Mouse (Mus musculus) lung, embryonic 16.5 days (tissue): ENCODE data around the gene Dzip1l. TPM values are rescaled to one million over a fixed set of nuclear protein-coding genes. Genes with fewer than 3 reads are reported as not detected.
A peak's percentile ranks its signal among the peaks of the same experiment; 100 is the strongest.

Experiments used
- ATAC-seq: fragments of 200-750 bp; cut with Nextera tagmentation; 2 replicates; pipeline ENCODE4 v1.8.0; 2017; ENCODE audit warnings: low read depth, mild to moderate bottlenecking, moderate library complexity
- H3K27ac ChIP-seq: fragments of 300-500 bp; sonication (generic); 2 replicates; pipeline ENCODE4 v1.5.1; 2014; ENCODE audit warnings: mild to moderate bottlenecking, control low read depth, low read length
- H3K27me3 ChIP-seq: fragments of 300-500 bp; sonication (generic); 2 replicates; pipeline ENCODE4 v1.6.1; 2014; ENCODE audit warnings: low read depth, low read length, mixed read lengths; ENCODE audit not compliant: control insufficient read depth, insufficient read depth
- H3K36me3 ChIP-seq: fragments of 300-500 bp; sonication (generic); 2 replicates; pipeline ENCODE4 v1.6.1; 2014; ENCODE audit warnings: low read length; ENCODE audit not compliant: control insufficient read depth, insufficient read depth
- H3K4me1 ChIP-seq: fragments of 300-500 bp; sonication (generic); replicated peaks from 2 replicates; pipeline ENCODE4 v1.6.1; 2014; ENCODE audit warnings: low read length, mixed read lengths; ENCODE audit not compliant: control insufficient read depth, insufficient read depth
- H3K4me2 ChIP-seq: fragments of 300-500 bp; sonication (generic); 2 replicates; pipeline ENCODE4 v1.6.1; 2014; ENCODE audit warnings: low read depth, low read length, control low read depth
- H3K4me3 ChIP-seq: fragments of 300-500 bp; sonication (generic); 2 replicates; pipeline ENCODE4 v1.5.1; 2014; ENCODE audit warnings: mild to moderate bottlenecking, low read length, control low read depth
- H3K9ac ChIP-seq: fragments of 300-500 bp; sonication (generic); 2 replicates; pipeline ENCODE4 v1.6.1; 2014; ENCODE audit warnings: low read length, control low read depth
- H3K9me3 ChIP-seq: fragments of 300-500 bp; sonication (generic); 2 replicates; pipeline ENCODE4 v1.6.1; 2016; ENCODE audit warnings: low read length; ENCODE audit not compliant: control insufficient read depth
- WGBS: fragments of 180-500 bp; shearing (Covaris S2); extraction: QIAGEN DNeasy Blood & Tissue Kit; methylation state at CpG from one replicate; pipeline ENCODE4 v1.1.7; 2014; 5-methylcytosine and 5-hydroxymethylcytosine counted together
- polyA plus RNA-seq: library from polyadenylated mRNA; unstranded; fragments of >200 nt; fragmentation: Nextera tagmentation; extraction: Ambion mirVana; gene quantifications from 2 replicates; pipeline ENCODE4 v1.2.1, GENCODE M21; 2015

Gene Dzip1l
- polyA plus RNA-seq, 1 experiment from 2014 or later: 30.4 TPM

- H3K27me3 ChIP-seq: no peaks in the 10 kb centered on the region
- no peak overlapping the region for H3K27ac ChIP-seq
- H3K4me2 ChIP-seq: no peak overlapping the region
- no peak overlapping the region for H3K9ac ChIP-seq
- no peaks in the 10 kb centered on the region for H3K4me1 ChIP-seq
- 25% methylated on average over 2 of the region's 2 CpGs for WGBS
- peak; percentile 21; the same call in 1 of the 2 replicates for ATAC-seq
- H3K36me3 ChIP-seq: peaks cover 26% of the 10 kb centered on the region
- H3K4me3 ChIP-seq: no peak overlapping the region
- no peaks in the 10 kb centered on the region for H3K9me3 ChIP-seq
Observed at GRCm38 (mm10) chr9:99671603-99672002, 42.3 kb downstream of the Dzip1l start.

DNA sequence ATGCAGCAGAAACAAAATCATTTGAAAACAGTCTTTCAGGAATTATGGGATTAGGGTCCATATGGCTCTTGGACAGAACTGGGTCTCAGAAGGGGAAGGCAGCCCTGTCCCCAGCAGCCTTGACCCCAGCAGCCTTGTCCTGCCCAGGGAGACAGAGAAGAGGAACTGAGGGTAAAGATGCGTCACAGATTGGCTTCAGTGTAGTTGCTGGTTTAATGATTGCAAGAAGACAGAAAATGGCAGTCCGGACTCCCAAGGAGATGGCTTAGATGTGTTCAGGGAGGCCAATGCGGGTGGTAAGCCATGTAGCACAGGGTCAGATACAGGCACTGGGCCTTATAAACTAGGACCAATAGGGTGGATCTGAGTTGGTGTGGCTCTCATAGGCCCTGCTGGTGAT lies 46.4 kb downstream of the Dzip1l start:
- no peak overlapping the region for H3K4me2 ChIP-seq
- no peaks in the 10 kb centered on the region for H3K4me1 ChIP-seq
- H3K27me3 ChIP-seq: no peaks in the 10 kb centered on the region
- ATAC-seq: no peak
- WGBS: 92% methylated on average over 3 of the region's 3 CpGs
- 0 out of 2 replicates have a peak, but pooled peaks cover 3% of the 10 kb centered on the region for H3K36me3 ChIP-seq
- no peak overlapping the region for H3K9ac ChIP-seq
- no peak overlapping the region for H3K4me3 ChIP-seq
- no peaks in the 10 kb centered on the region for H3K9me3 ChIP-seq
- no peak overlapping the region for H3K27ac ChIP-seq

GRCm38 (mm10) chr9:99681980-99682570 lies 52.8 kb downstream of the Dzip1l start:
- H3K36me3 ChIP-seq: no peaks in the 10 kb centered on the region
- WGBS: 54% methylated on average over 21 of the region's 21 CpGs
- H3K27ac ChIP-seq: no peak overlapping the region
- 0 out of 2 replicates have a peak, but pooled peaks cover 8% of the 10 kb centered on the region for H3K4me1 ChIP-seq
- H3K27me3 ChIP-seq: no peaks in the 10 kb centered on the region
- no peak overlapping the region for H3K4me3 ChIP-seq
- ATAC-seq: no peak
- H3K9me3 ChIP-seq: no peaks in the 10 kb centered on the region
- no peak overlapping the region for H3K4me2 ChIP-seq
- H3K9ac ChIP-seq: no peak overlapping the region

DNA sequence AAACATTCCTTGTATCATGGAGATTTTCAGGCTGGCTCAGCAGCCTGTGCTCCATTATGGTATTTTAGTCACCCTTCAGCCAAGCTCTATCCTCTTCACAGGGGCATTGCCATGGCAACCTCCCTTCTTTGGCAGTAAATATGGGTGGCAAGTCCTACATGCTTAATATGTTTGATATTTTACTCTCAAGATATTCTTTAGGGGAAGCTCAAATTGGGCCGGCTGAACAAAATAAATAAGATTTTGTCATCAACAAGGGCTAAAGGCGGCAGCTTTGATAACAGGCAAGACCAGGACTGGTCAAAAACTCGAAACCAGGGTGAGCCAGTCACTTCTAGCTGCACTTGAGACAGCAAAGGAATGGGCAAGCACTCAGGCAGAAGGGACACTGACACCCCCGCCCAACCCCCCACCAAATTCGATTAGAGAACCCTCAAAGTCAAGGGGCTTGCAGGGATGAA lies 55.8 kb downstream of the Dzip1l start:
- Histone ChIP-seq H3K4me2 (no peak overlapping the region), H3K9ac (no peak overlapping the region), H3K36me3 (no peaks in the 10 kb centered on the region), H3K4me1 (0 out of 2 replicates have a peak, but pooled peaks cover 8% of the 10 kb centered on the region), H3K27ac (peak overlapping the region; percentile 92), H3K9me3 (no peaks in the 10 kb centered on the region), H3K4me3 (no peak overlapping the region), H3K27me3 (no peaks in the 10 kb centered on the region)
- 27% methylated on average over 5 of the region's 5 CpGs for WGBS
- peak; percentile 94 for ATAC-seq

DNA sequence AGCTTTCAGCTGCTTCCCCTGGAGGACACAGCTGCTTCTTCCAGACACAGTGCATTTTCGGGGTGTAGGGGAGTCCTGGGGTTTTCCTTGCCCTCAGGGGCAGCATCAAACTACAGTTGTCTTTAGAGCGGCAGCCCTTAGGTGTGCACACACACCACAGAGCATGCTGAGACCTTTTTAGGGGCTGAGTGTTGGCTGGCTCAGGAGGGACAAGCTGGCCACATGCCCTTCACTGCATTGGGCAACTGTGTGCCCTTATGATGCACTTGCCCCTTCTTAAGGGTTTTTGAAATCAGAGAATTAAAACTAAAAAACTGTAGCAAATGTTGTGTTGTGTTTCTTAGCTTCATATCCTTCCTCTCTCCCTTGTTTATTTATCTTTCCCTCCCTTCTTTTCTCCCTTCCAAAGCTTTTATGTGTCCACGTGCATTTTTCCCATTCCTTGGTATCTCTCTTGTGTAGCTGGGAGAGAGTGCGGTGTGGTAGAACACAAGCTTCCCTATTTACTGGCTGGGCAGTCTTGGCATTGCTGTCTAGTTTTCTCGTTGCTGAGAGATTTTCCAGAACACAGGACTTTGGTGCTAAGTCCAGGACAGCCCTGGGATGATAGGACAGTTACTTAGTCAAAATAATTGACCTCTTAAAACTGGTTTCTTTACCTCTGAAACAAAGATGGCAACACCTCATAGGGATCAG lies 56.4 kb downstream of the Dzip1l start:
- H3K4me1 ChIP-seq: 0 out of 2 replicates have a peak, but pooled peaks cover 8% of the 10 kb centered on the region
- H3K4me2 ChIP-seq: no peak overlapping the region
- no peak overlapping the region for H3K9ac ChIP-seq
- ATAC-seq: peak; percentile 76
- no peaks in the 10 kb centered on the region for H3K27me3 ChIP-seq
- H3K4me3 ChIP-seq: no peak overlapping the region
- H3K9me3 ChIP-seq: no peaks in the 10 kb centered on the region
- 0 out of 2 replicates have a peak, but pooled peaks cover under 1% of the 10 kb centered on the region for H3K36me3 ChIP-seq
- peak overlapping the region; percentile 83 for H3K27ac ChIP-seq
- 45% methylated on average over 5 of the region's 5 CpGs for WGBS

GRCm38 (mm10) chr9:99689796-99690195 lies 60.5 kb downstream of the Dzip1l start:
- Histone ChIP-seq H3K4me3 (no peak overlapping the region), H3K27ac (no peak overlapping the region), H3K36me3 (peaks cover 5% of the 10 kb centered on the region; the same call in 1 of the 2 replicates), H3K4me2 (no peak overlapping the region), H3K4me1 (no peaks in the 10 kb centered on the region), H3K9ac (no peak overlapping the region), H3K9me3 (no peaks in the 10 kb centered on the region), H3K27me3 (no peaks in the 10 kb centered on the region)
- WGBS: 92% methylated on average over 5 of the region's 5 CpGs
- no peak for ATAC-seq

GRCm38 (mm10) chr9:99690386-99690785 lies 61.1 kb downstream of the Dzip1l start:
- ATAC-seq: no peak
- Histone ChIP-seq H3K9ac (no peak overlapping the region), H3K27ac (no peak overlapping the region), H3K4me1 (no peaks in the 10 kb centered on the region), H3K27me3 (no peaks in the 10 kb centered on the region), H3K36me3 (peaks cover 5% of the 10 kb centered on the region; the same call in 1 of the 2 replicates), H3K4me3 (no peak overlapping the region), H3K9me3 (no peaks in the 10 kb centered on the region), H3K4me2 (no peak overlapping the region)
- 83% methylated on average over 7 of the region's 7 CpGs for WGBS

DNA sequence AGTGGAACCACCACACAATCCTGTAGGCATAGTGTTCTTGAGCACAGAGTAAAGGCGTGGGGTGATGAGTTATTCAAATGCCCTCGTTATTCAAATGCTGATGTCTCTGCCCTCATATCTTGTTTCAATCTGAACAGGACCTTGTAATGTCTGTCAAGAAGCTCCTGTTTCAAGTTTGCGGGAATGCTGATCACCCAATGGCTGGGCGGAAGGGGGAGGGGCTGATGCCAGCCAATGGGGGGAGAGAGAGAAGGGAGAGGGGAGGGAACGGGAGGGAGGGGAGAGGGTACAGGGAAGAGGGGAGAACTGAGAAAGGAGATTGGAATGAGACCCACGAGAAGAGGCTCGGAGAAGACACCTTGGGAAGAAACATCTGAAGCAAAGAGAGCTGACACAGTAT lies 65.7 kb downstream of the Dzip1l start:
- no peak for ATAC-seq

GRCm38 (mm10) chr9:99699752-99700389 lies 70.6 kb downstream of the Dzip1l start:
- H3K27ac ChIP-seq: no peak overlapping the region
- H3K9me3 ChIP-seq: no peaks in the 10 kb centered on the region
- no peak overlapping the region for H3K4me2 ChIP-seq
- no peaks in the 10 kb centered on the region for H3K27me3 ChIP-seq
- 63% methylated on average over 2 of the region's 2 CpGs for WGBS
- H3K36me3 ChIP-seq: peaks cover 3% of the 10 kb centered on the region
- H3K9ac ChIP-seq: no peak overlapping the region
- no peak overlapping the region for H3K4me3 ChIP-seq
- no peak for ATAC-seq
- peaks cover 6% of the 10 kb centered on the region for H3K4me1 ChIP-seq

More for the DNA sequence above, 65.7 kb downstream of the Dzip1l start:
- Histone ChIP-seq H3K36me3 (peaks cover 9% of the 10 kb centered on the region), H3K4me3 (no peak overlapping the region), H3K27me3 (no peaks in the 10 kb centered on the region), H3K27ac (no peak overlapping the region), H3K9me3 (no peaks in the 10 kb centered on the region), H3K9ac (no peak overlapping the region), H3K4me1 (no peaks in the 10 kb centered on the region), H3K4me2 (no peak overlapping the region)
- 57% methylated on average over 7 of the region's 7 CpGs for WGBS
